Mouse (Mus musculus) MEL (cell line): Measurements from ENCODE around the gene Trp53tg5. TPM values are rescaled to one million over a fixed set of nuclear protein-coding genes. Genes with fewer than 3 reads are reported as not detected.

ENCODE experiments used
- DNase-seq: peaks from one replicate; pipeline ENCODE4 v3.0.0; 2011; ENCODE audit warnings: low read depth, low spot score
- H3K27ac ChIP-seq: 2 replicates; pipeline ENCODE4 v1.5.1; 2012; ENCODE audit warnings: low read depth, mild to moderate bottlenecking, control low read depth, low read length, moderate library complexity; ENCODE audit not compliant: control insufficient read depth
- H3K27me3 ChIP-seq, 2 experiments: fragments of 150-350 bp in 1 of 2; sonication (generic) in 1 of 2; 2 replicates each; pipeline ENCODE4 v1.6.1; 2012; ENCODE audit warnings: low read length in 2 of 2, mild to moderate bottlenecking in 2 of 2, improper control_type of control experiment in 1 of 2, moderate library complexity in 1 of 2; ENCODE audit not compliant: insufficient read depth in 2 of 2, control insufficient read depth in 1 of 2
- H3K36me3 ChIP-seq, 2 experiments: 2 replicates each; pipeline ENCODE4 v1.6.1; 2012 to 2014; ENCODE audit warnings: low read length in 2 of 2, improper control_type of control experiment in 1 of 2, inconsistent platforms in 1 of 2, mild to moderate bottlenecking in 1 of 2; ENCODE audit not compliant: insufficient read depth in 2 of 2, control insufficient read depth in 1 of 2
- H3K4me1 ChIP-seq, 2 experiments: fragments of 150-350 bp in 1 of 2; sonication (generic) in 1 of 2; 2 replicates each; pipeline ENCODE4 v1.6.1; 2012; ENCODE audit warnings: low read length in 2 of 2, improper control_type of control experiment in 1 of 2, mild to moderate bottlenecking in 1 of 2; ENCODE audit not compliant: insufficient read depth in 2 of 2, control insufficient read depth in 1 of 2
- H3K4me3 ChIP-seq, 2 experiments: fragments of 150-350 bp in 1 of 2; sonication (generic) in 1 of 2; 2 replicates each; pipeline ENCODE4 v1.5.1; 2012; ENCODE audit warnings: low read depth in 2 of 2, low read length in 2 of 2, mild to moderate bottlenecking in 2 of 2, moderate library complexity in 2 of 2, control low read depth in 1 of 2, improper control_type of control experiment in 1 of 2; ENCODE audit not compliant: control insufficient read depth in 1 of 2, insufficient read depth in 1 of 2
- H3K79me2 ChIP-seq: 2 replicates; pipeline ENCODE4 v1.6.1; 2012; ENCODE audit warnings: mild to moderate bottlenecking, low read length, moderate library complexity; ENCODE audit not compliant: control insufficient read depth, poor library complexity, insufficient read depth
- H3K9ac ChIP-seq: 2 replicates; pipeline ENCODE4 v1.6.1; 2012; ENCODE audit warnings: low read depth, mild to moderate bottlenecking, control low read depth, low read length, moderate library complexity; ENCODE audit not compliant: control insufficient read depth, poor library complexity, severe bottlenecking
- H3K9me3 ChIP-seq: fragments of 150-350 bp; sonication (generic); replicated peaks from 2 replicates; pipeline ENCODE4 v1.6.1; 2012; ENCODE audit warnings: mild to moderate bottlenecking, low read length, improper control_type of control experiment, moderate library complexity; ENCODE audit not compliant: insufficient read depth
- CHD1 ChIP-seq: IDR thresholded peaks from 2 replicates; pipeline ENCODE4 v1.6.1; 2012; ENCODE audit warnings: low read depth, mild to moderate bottlenecking, inconsistent platforms, low read length, improper control_type of control experiment
- CHD2 ChIP-seq: IDR thresholded peaks from 2 replicates; pipeline ENCODE4 v1.6.1; 2011; ENCODE audit warnings: low read length, improper control_type of control experiment
- ELF1 ChIP-seq: IDR thresholded peaks from 2 replicates; pipeline ENCODE4 v1.6.1; 2014; ENCODE audit warnings: low read depth, mild to moderate bottlenecking, inconsistent platforms, low read length, improper control_type of control experiment, moderate library complexity
- ETS1 ChIP-seq: IDR thresholded peaks from 2 replicates; pipeline ENCODE4 v1.6.1; 2012; ENCODE audit warnings: low read depth, mild to moderate bottlenecking, inconsistent platforms, low read length, improper control_type of control experiment, moderate library complexity
- GABPA ChIP-seq: IDR thresholded peaks from 2 replicates; pipeline ENCODE4 v1.6.1; 2012; ENCODE audit warnings: low read depth, mild to moderate bottlenecking, inconsistent platforms, low read length, improper control_type of control experiment, moderate library complexity
- HCFC1 ChIP-seq: IDR thresholded peaks from 2 replicates; pipeline ENCODE4 v1.6.1; 2012; ENCODE audit warnings: low read depth, mild to moderate bottlenecking, inconsistent platforms, low read length, improper control_type of control experiment, moderate library complexity
- KAT2A ChIP-seq: conservative IDR thresholded peaks from 2 replicates; pipeline ENCODE4 v1.6.1; 2012; ENCODE audit warnings: low read depth, low read length, improper control_type of control experiment, inconsistent platforms
- MAX ChIP-seq: IDR thresholded peaks from 2 replicates; pipeline ENCODE4 v1.6.1; 2011; ENCODE audit warnings: low read length, improper control_type of control experiment
- MAZ ChIP-seq: IDR thresholded peaks from 2 replicates; pipeline ENCODE4 v1.6.1; 2012; ENCODE audit warnings: low read depth, mild to moderate bottlenecking, inconsistent platforms, low read length, improper control_type of control experiment
- MYB ChIP-seq: IDR thresholded peaks from 2 replicates; pipeline ENCODE4 v1.6.1; 2011; ENCODE audit warnings: mild to moderate bottlenecking, low read depth, low read length, improper control_type of control experiment
- NELFE ChIP-seq: IDR thresholded peaks from 2 replicates; pipeline ENCODE4 v1.6.1; 2011; ENCODE audit warnings: low read depth, low read length, improper control_type of control experiment
- POLR2A ChIP-seq, 2 experiments: IDR thresholded peaks; 2 replicates each; pipeline ENCODE4 v1.6.1; 2011 to 2012; ENCODE audit warnings: low read length in 2 of 2, mild to moderate bottlenecking in 2 of 2, control low read depth in 1 of 2, improper control_type of control experiment in 1 of 2, low read depth in 1 of 2, moderate library complexity in 1 of 2; ENCODE audit not compliant: control insufficient read depth in 1 of 2, insufficient read depth in 1 of 2, poor library complexity in 1 of 2
- POLR2AphosphoS2 ChIP-seq: IDR thresholded peaks from 2 replicates; pipeline ENCODE4 v1.6.1; 2011; ENCODE audit warnings: low read length, improper control_type of control experiment
- RAD21 ChIP-seq: IDR thresholded peaks from 2 replicates; pipeline ENCODE4 v1.6.1; 2011; ENCODE audit warnings: mild to moderate bottlenecking, low read depth, low read length, improper control_type of control experiment
- RCOR1 ChIP-seq: IDR thresholded peaks from 2 replicates; pipeline ENCODE4 v1.6.1; 2012; ENCODE audit warnings: low read depth, mild to moderate bottlenecking, inconsistent platforms, low read length, improper control_type of control experiment
- TCF12 ChIP-seq: IDR thresholded peaks from 2 replicates; pipeline ENCODE4 v1.6.1; 2014; ENCODE audit warnings: low read depth, mild to moderate bottlenecking, inconsistent platforms, low read length, improper control_type of control experiment, moderate library complexity
- UBTF ChIP-seq: IDR thresholded peaks from 2 replicates; pipeline ENCODE4 v1.6.1; 2012; ENCODE audit warnings: low read depth, mild to moderate bottlenecking, inconsistent platforms, low read length, improper control_type of control experiment, moderate library complexity, borderline replicate concordance; ENCODE audit not compliant: insufficient read depth
- USF1 ChIP-seq: IDR thresholded peaks from 2 replicates; pipeline ENCODE4 v1.6.1; 2014; ENCODE audit warnings: low read depth, mild to moderate bottlenecking, inconsistent platforms, low read length, improper control_type of control experiment, moderate library complexity
- USF2 ChIP-seq, 2 experiments: IDR thresholded peaks; 2 replicates each; pipeline ENCODE4 v1.6.1; 2011 to 2012; ENCODE audit warnings: improper control_type of control experiment in 2 of 2, low read length in 2 of 2, borderline replicate concordance in 1 of 2, inconsistent platforms in 1 of 2, low read depth in 1 of 2, mild to moderate bottlenecking in 1 of 2; ENCODE audit not compliant: insufficient read depth in 1 of 2
- ZKSCAN1 ChIP-seq: IDR thresholded peaks from 2 replicates; pipeline ENCODE4 v1.6.1; 2012; ENCODE audit warnings: low read depth, mild to moderate bottlenecking, inconsistent platforms, low read length, improper control_type of control experiment, moderate library complexity
- polyA plus RNA-seq, 2 experiments: library from polyadenylated mRNA; stranded (reverse) in 1 of 2; unstranded in 1 of 2; fragments of >175 nt in 1 of 2; fragments of >200 nt in 1 of 2; gene quantifications; 2 replicates each; pipeline versions ENCODE4 v1.2.1 to v1.2.4; 2012; ENCODE audit warnings: low replicate concordance in 2 of 2, low read depth in 1 of 2; ENCODE audit not compliant: insufficient read length in 2 of 2, insufficient read depth in 1 of 2, missing spikeins in 1 of 2
- total RNA-seq: library from RNA; depleted of rRNA; stranded (reverse); fragments of 300-350 nt; gene quantifications from 2 replicates; pipeline ENCODE4 v1.2.3, GENCODE M21; 2012

The Trp53tg5 gene
- total and polyA plus RNA-seq, 3 experiments: 0.13 TPM; not detected in 2

GRCm38 (mm10) chr2:164460745-164461551 lies 12.6 kb downstream of the Trp53tg5 start, which contains the start of gene Gm20458 (continued):
- TF ChIP-seq USF1 (peak; percentile 41), POLR2AphosphoS2 (peak; percentile 35; the same call in 1 of the 2 replicates), RAD21 (peak; percentile 73), TCF12 (peak; percentile 62), ZKSCAN1 (no peak), MAZ (peak; percentile 87; the same call in 1 of the 2 replicates), MYB (no peak), MAX (peak; percentile 31; the same call in 1 of the 2 replicates), POLR2A (IDR thresholded peaks at IDR 0.05; ENCODE audit: control insufficient read depth in 1 of 2, insufficient read depth in 1 of 2, low read depth in 1 of 2, low read length in 2 of 2, poor library complexity in 1 of 2) (peak; percentile 66 to 73; a peak in 2 of 4 replicates), ELF1 (peak; percentile 100), CHD1 (no peak), GABPA (no peak; the same call in 1 of the 2 replicates), ETS1 (peak; percentile 42; the same call in 1 of the 2 replicates), NELFE (peak; percentile 68), HCFC1 (peak; percentile 98), KAT2A (peak; percentile 97), USF2 (IDR thresholded peaks at IDR 0.05; ENCODE audit: borderline replicate concordance in 1 of 2, insufficient read depth in 1 of 2, low read depth in 1 of 2, low read length in 2 of 2) (no peak)

GRCm38 (mm10) chr2:164458535-164458934 lies 15.0 kb downstream of the Trp53tg5 start:
- Histone ChIP-seq H3K27ac (no peak overlapping the region), H3K9ac (no peak overlapping the region), H3K4me1 (peaks cover 3 to 8% of the 10 kb centered on the region in 2 experiments; a peak in 2 of 4 replicates), H3K36me3 (peaks cover 0 to 9% of the 10 kb centered on the region in 2 experiments; a peak in 2 of 4 replicates), H3K4me3 (no peak overlapping the region), H3K79me2 (peaks cover 21% of the 10 kb centered on the region), H3K9me3 (no peaks in the 10 kb centered on the region), H3K27me3 (peaks cover 7 to 10% of the 10 kb centered on the region in 2 experiments; a peak in 3 of 4 replicates)
- DNase-seq: no peak
- no peak for TF ChIP-seq ETS1
- no peak for TF ChIP-seq CHD2
- no peak for TF ChIP-seq RCOR1
- TF ChIP-seq MAZ: no peak
- TF ChIP-seq UBTF: no peak
- TF ChIP-seq POLR2AphosphoS2: no peak
